Mouse (Mus musculus): Measurements from ENCODE around the gene Tvp23b. TPM values are rescaled to one million over a fixed set of nuclear protein-coding genes. Genes with fewer than 3 reads are reported as not detected.

Gene Tvp23b
- polyA plus RNA-seq (2012; fragmentation: generic; extraction: Trizol), result 10 to 100 TPM in 1 of 2 experiments, 1 to 10 TPM in 1; 1.1 to 20.8 TPM

GRCm38 (mm10) chr11:62879220-62880048, at the start of gene Tvp23b:
TSS of gene Tvp23b (plus strand) at chr11:62879455.

GRCm38 (mm10) chr11:62846961-62847654, 32.1 kb upstream of the Tvp23b start, which contains the start of gene Fbxw10:
TSS of gene Fbxw10 (plus strand) at chr11:62847069.

GRCm38 (mm10) chr11:62951012-62951411, 71.8 kb downstream of the Tvp23b start, which contains the start of gene Cdrt4:
TSS of gene Cdrt4 (plus strand) at chr11:62951193.

Other genes with a start within 250 kb of the Tvp23b start
- 10 to 100 TPM in 1 of 2 experiments, 1 to 10 TPM in 1; 5.8 to 12.0 TPM for gene Lrrc75a, start 230.9 kb upstream of the Tvp23b start, polyA plus RNA-seq (2012; fragmentation: generic; extraction: Trizol)
- 10 to 100 TPM in 1 of 2 experiments, 1 to 10 TPM in 1; 9.2 to 37.9 TPM for gene Mmgt2, start 230.8 kb upstream of the Tvp23b start, polyA plus RNA-seq (2012; fragmentation: generic; extraction: Trizol)
- gene Zfp287, start 147.6 kb upstream of the Tvp23b start, polyA plus RNA-seq (2012; fragmentation: generic; extraction: Trizol), result 1 to 10 TPM in 1 of 2 experiments, under 1 TPM in 1; 0.14 to 2.2 TPM
- gene Gm10428, start 126.4 kb upstream of the Tvp23b start, polyA plus RNA-seq (2012; fragmentation: generic; extraction: Trizol), result not detected
- gene Zfp286, start 90.0 kb upstream of the Tvp23b start, polyA plus RNA-seq (2012; fragmentation: generic; extraction: Trizol), result not detected
- 1 to 10 TPM; 1.7 to 2.8 TPM for gene Trim16, start 59.2 kb upstream of the Tvp23b start, polyA plus RNA-seq (2012; fragmentation: generic; extraction: Trizol)
- gene Fbxw10, start 32.4 kb upstream of the Tvp23b start, polyA plus RNA-seq (2012; fragmentation: generic; extraction: Trizol), result under 1 TPM in 1 of 2 experiments, not detected in 1; 0.33 TPM
- gene Cdrt4, start 71.7 kb downstream of the Tvp23b start, polyA plus RNA-seq (2012; fragmentation: generic; extraction: Trizol), result under 1 TPM in 1 of 2 experiments, not detected in 1; 0.12 TPM
- gene Tekt3, start 182.2 kb downstream of the Tvp23b start, polyA plus RNA-seq (2012; fragmentation: generic; extraction: Trizol), result under 1 TPM in 1 of 2 experiments, not detected in 1; 0.04 TPM
- gene Pmp22, start 249.5 kb downstream of the Tvp23b start, polyA plus RNA-seq (2012; fragmentation: generic; extraction: Trizol), result 100 to 1,000 TPM in 1 of 2 experiments, 10 to 100 TPM in 1; 26.2 to 173 TPM

Data from C3H10T1/2 (cell line).